Mouse (Mus musculus) left cerebral cortex, adult 2 months (tissue): Measurements from ENCODE around the gene Mia3. TPM values are rescaled to one million over a fixed set of nuclear protein-coding genes. Genes with fewer than 3 reads are reported as not detected.

ENCODE experiments used
- DNase-seq, 2 experiments: peaks; one replicate each; pipeline ENCODE4 v3.0.0; 2021 to 2022; ENCODE audit warnings: low spot score in 2 of 2, mixed read lengths in 1 of 2; ENCODE audit errors: extremely low spot score in 1 of 2
- H3K27ac ChIP-seq: fragments of 200-600 bp; 2 replicates; pipeline ENCODE4 v1.8.1; 2022
- H3K4me3 ChIP-seq: fragments of 200-600 bp; 2 replicates; pipeline ENCODE4 v1.8.1; 2022
- CTCF ChIP-seq: fragments of 200-600 bp; IDR thresholded peaks from 2 replicates; pipeline ENCODE4 v1.8.1; 2022; ENCODE audit warnings: antibody characterized with exemption, mild to moderate bottlenecking, moderate library complexity
- intact Hi-C: fragments of 180-260 bp; cut with DNase I; formaldehyde crosslinking; loops from one replicate; pipeline ENCODE4 v1.15.1; 2025
- total RNA-seq, 2 experiments: library from RNA; stranded (reverse); gene quantifications; 2 replicates each; pipeline ENCODE4 v1.2.3; 2021

The Mia3 gene
- total RNA-seq, 2 experiments from 2014 or later = 236 to 257 TPM

DNA sequence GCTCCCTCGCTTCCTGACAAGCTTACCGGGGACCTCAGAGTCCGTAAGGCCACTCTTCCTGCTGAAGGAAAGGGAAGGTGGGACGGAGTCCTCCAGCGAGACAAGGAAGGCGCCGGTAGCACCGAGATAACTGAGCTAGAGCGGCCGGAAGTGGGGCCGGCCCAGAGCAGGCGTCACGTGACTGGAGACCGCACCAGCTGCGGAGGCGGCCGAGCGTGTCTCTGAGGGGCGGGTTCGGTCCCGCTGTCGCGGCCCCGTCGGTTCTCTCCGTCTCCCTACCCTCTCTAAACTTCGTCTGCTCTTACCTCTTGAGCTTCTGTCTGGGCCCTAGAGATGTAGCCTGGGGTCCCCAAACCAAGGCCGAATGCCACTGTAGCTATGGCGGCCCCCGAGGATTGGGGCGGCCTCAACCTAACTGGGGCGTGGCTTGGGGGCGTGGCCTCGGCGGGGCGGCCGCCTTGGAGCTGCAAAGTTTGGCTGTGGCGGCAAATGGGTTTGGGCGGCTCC, 72.4 kb downstream of the Mia3 start, which contains the start of gene Brox:
Gene Brox, minus strand, starts transcription at position 393 of the 507 bp plus-strand sequence.
- intact Hi-C loops = loop anchor here (2.0 kb wide), 1 partner anchor 48 kb away; no protein-coding TSS in a partner anchor
- H3K27ac ChIP-seq = peak within 1 kb of the TSS; percentile 76
- TF ChIP-seq CTCF = no peak

GRCm38 (mm10) chr1:183296465-183296864, 72.9 kb downstream of the Mia3 start, which contains the start of gene Aida:
TSS of gene Aida (plus strand) at chr1:183296590.
- no peak; the same call in 1 of the 2 replicates for TF ChIP-seq CTCF
- DNase-seq = peak; percentile 36 to 46
- Histone ChIP-seq H3K4me3 (peak within 1 kb of the TSS; percentile 56), H3K27ac (peak within 1 kb of the TSS; percentile 76)
- intact Hi-C loops = loop anchor here (2.0 kb wide), 1 partner anchor 48 kb away; no protein-coding TSS in a partner anchor

More for the DNA sequence above, 72.4 kb downstream of the Mia3 start, which contains the start of gene Brox:
- peak within 1 kb of the TSS; percentile 56 for H3K4me3 ChIP-seq
- DNase-seq = peak; percentile 92 to 93

GRCm38 (mm10) chr1:183289576-183289975, 79.8 kb downstream of the Mia3 start:
- no peak for DNase-seq
- Histone ChIP-seq H3K27ac (no peak overlapping the region), H3K4me3 (no peak overlapping the region)
- no peak for TF ChIP-seq CTCF
- intact Hi-C loops = loop anchor here (5.0 kb wide), 1 partner anchor 38 kb away; no protein-coding TSS in a partner anchor

- Histone ChIP-seq H3K4me3 (no peak overlapping the region), H3K27ac (no peak overlapping the region)
- TF ChIP-seq CTCF = no peak
- intact Hi-C loops = loop anchor here (5.0 kb wide), 1 partner anchor 39 kb away; no protein-coding TSS in a partner anchor
- DNase-seq = no peak
These were observed 81.0 kb downstream of the Mia3 start for GRCm38 (mm10) chr1:183288351-183288750.

Other genes with a start within 250 kb of the Mia3 start
- gene Disp1, start 148.0 kb downstream of the Mia3 start, total RNA-seq = 1 to 10 TPM; 5.4 to 7.7 TPM
- 10 to 100 TPM; 51.6 to 56.5 TPM for gene Aida, start 73.0 kb downstream of the Mia3 start, total RNA-seq
- 10 to 100 TPM; 52.0 to 55.4 TPM for gene Brox, start 72.3 kb downstream of the Mia3 start, total RNA-seq
- gene Taf1a, start 19.4 kb upstream of the Mia3 start, total RNA-seq = 10 to 100 TPM; 18.9 to 19.9 TPM
- under 1 TPM; 0.19 to 0.29 TPM for gene Hhipl2, start 48.7 kb upstream of the Mia3 start, total RNA-seq